Mouse (Mus musculus) ES-Bruce4 (cell line): ENCODE data around the gene Terf2.

Experiments
- CTCF ChIP-seq: IDR thresholded peaks from one replicate; pipeline ENCODE4 v1.8.1; 2011; ENCODE audit warnings: low read depth, low read length
- EP300 ChIP-seq: IDR thresholded peaks from 2 replicates; pipeline ENCODE4 v1.6.1; 2011; ENCODE audit warnings: low read depth, low read length; ENCODE audit not compliant: insufficient read depth

GRCm38 (mm10) chr8:107040632-107041031, 55.7 kb downstream of the Terf2 start:
- TF ChIP-seq CTCF (no peak), EP300 (no peak)
